Mouse (Mus musculus) spleen, embryonic (tissue): ENCODE data around the gene Kank2.
"Not testable (repeated sequence)": the region's sequence is repeated elsewhere in the genome, so short reads cannot be mapped to it uniquely, and the experiment has no call there.

Source experiments
- CTCF ChIA-PET: fragments of 350-600 bp; sonication (Branson Sonifier 250); formaldehyde crosslinking; loops from one replicate; lab custom pipeline; 2022; lab: Charles Lee

The Kank2 gene

GRCm38 (mm10) chr9:21818125-21818524 lies 19.6 kb upstream of the Kank2 start:
- CTCF ChIA-PET, result no interaction called here

GRCm38 (mm10) chr9:21816716-21817305 lies 18.3 kb upstream of the Kank2 start:
- CTCF ChIA-PET, result no interaction called here

GRCm38 (mm10) chr9:21811170-21811569 lies 12.6 kb upstream of the Kank2 start:
- CTCF ChIA-PET, result interaction anchor here (0.7 kb wide), 1 partner anchor 529 kb away, joined by 10 read pairs; no protein-coding TSS in a partner anchor

- CTCF ChIA-PET, result no interaction called here
Observed at GRCm38 (mm10) chr9:21808561-21808960, 10.0 kb upstream of the Kank2 start.

- CTCF ChIA-PET, result no interaction called here
Observed at GRCm38 (mm10) chr9:21806976-21807375, 8.4 kb upstream of the Kank2 start.

- CTCF ChIA-PET, result no interaction called here
Observed at GRCm38 (mm10) chr9:21806363-21806762, 7.8 kb upstream of the Kank2 start.

- CTCF ChIA-PET, result interaction anchor here (0.5 kb wide), 2 partner anchors 17 to 306 kb away, joined by 4 to 8 read pairs; no protein-coding TSS in a partner anchor
Observed at GRCm38 (mm10) chr9:21803986-21804644, 5.6 kb upstream of the Kank2 start.

- CTCF ChIA-PET, result no interaction called here
Observed at GRCm38 (mm10) chr9:21801591-21801990, 3.0 kb upstream of the Kank2 start.

GRCm38 (mm10) chr9:21801121-21801520 lies 2.6 kb upstream of the Kank2 start:
- CTCF ChIA-PET, result no interaction called here

GRCm38 (mm10) chr9:21799010-21799350 lies 436 bp upstream of the Kank2 start:
- CTCF ChIA-PET, result interaction anchor here (0.6 kb wide), 1 partner anchor 30 kb away, joined by 11 read pairs; no protein-coding TSS in a partner anchor

GRCm38 (mm10) chr9:21797921-21798344 lies 611 bp downstream of the Kank2 start:
- CTCF ChIA-PET, result no interaction called here

GRCm38 (mm10) chr9:21796919-21797318 lies 1.6 kb downstream of the Kank2 start:
- CTCF ChIA-PET, result no interaction called here

- CTCF ChIA-PET, result no interaction called here
Observed at GRCm38 (mm10) chr9:21796259-21796658, 2.3 kb downstream of the Kank2 start.

GRCm38 (mm10) chr9:21795579-21795978 lies 3.0 kb downstream of the Kank2 start:
- CTCF ChIA-PET, result no interaction called here

- CTCF ChIA-PET, result no interaction called here
Observed at GRCm38 (mm10) chr9:21794925-21795324, 3.6 kb downstream of the Kank2 start.

GRCm38 (mm10) chr9:21794344-21794834 lies 4.2 kb downstream of the Kank2 start:
- CTCF ChIA-PET, result no interaction called here

- CTCF ChIA-PET, result not testable (repeated sequence)
Observed at GRCm38 (mm10) chr9:21793507-21793906, 5.0 kb downstream of the Kank2 start.

GRCm38 (mm10) chr9:21792644-21793043 lies 5.9 kb downstream of the Kank2 start:
- CTCF ChIA-PET, result no interaction called here

GRCm38 (mm10) chr9:21791861-21792260 lies 6.7 kb downstream of the Kank2 start:
- CTCF ChIA-PET, result no interaction called here

- CTCF ChIA-PET, result no interaction called here
Observed at GRCm38 (mm10) chr9:21788234-21788633, 10.3 kb downstream of the Kank2 start.

GRCm38 (mm10) chr9:21787654-21788053 lies 10.9 kb downstream of the Kank2 start:
- CTCF ChIA-PET, result no interaction called here

GRCm38 (mm10) chr9:21786906-21787305 lies 11.6 kb downstream of the Kank2 start:
- CTCF ChIA-PET, result interaction anchor here (0.9 kb wide), 1 partner anchor 17 kb away, joined by 8 read pairs; no protein-coding TSS in a partner anchor

GRCm38 (mm10) chr9:21786309-21786708 lies 12.2 kb downstream of the Kank2 start:
- CTCF ChIA-PET, result interaction anchor here (0.6 to 0.9 kb wide), 2 partner anchors 18 to 165 kb away, joined by 8 to 12 read pairs; no protein-coding TSS in a partner anchor
